Mouse (Mus musculus) urinary bladder, postnatal 25 days (tissue): ENCODE data around the gene Arhgef39.
A peak's percentile ranks its signal among the peaks of the same experiment; 100 is the strongest.

Experiments used
- DNase-seq: peaks from one replicate; pipeline ENCODE4 v3.0.0; 2022; ENCODE audit warnings: low spot score

Gene Arhgef39

GRCm38 (mm10) chr4:43478906-43479832 is 20.3 kb downstream of the Arhgef39 start:
- DNase-seq, result peak; percentile 71

GRCm38 (mm10) chr4:43478534-43478858 is 21.0 kb downstream of the Arhgef39 start:
- no peak for DNase-seq

- DNase-seq, result peak; percentile 71
Observed at GRCm38 (mm10) chr4:43477857-43478533, 21.5 kb downstream of the Arhgef39 start.

GRCm38 (mm10) chr4:43476604-43477003 is 22.9 kb downstream of the Arhgef39 start:
- no peak for DNase-seq

- no peak for DNase-seq
Observed at GRCm38 (mm10) chr4:43473636-43474035, 25.9 kb downstream of the Arhgef39 start.

GRCm38 (mm10) chr4:43470301-43470700 is 29.2 kb downstream of the Arhgef39 start:
- DNase-seq, result no peak

GRCm38 (mm10) chr4:43466872-43467271 is 32.6 kb downstream of the Arhgef39 start:
- no peak for DNase-seq

GRCm38 (mm10) chr4:43465935-43466334 is 33.6 kb downstream of the Arhgef39 start:
- DNase-seq, result no peak

- no peak for DNase-seq
Observed at GRCm38 (mm10) chr4:43463102-43463501, 36.4 kb downstream of the Arhgef39 start.

- DNase-seq, result no peak
Observed at GRCm38 (mm10) chr4:43457124-43457523, 42.4 kb downstream of the Arhgef39 start.

- DNase-seq, result no peak
Observed at GRCm38 (mm10) chr4:43456470-43456869, 43.0 kb downstream of the Arhgef39 start.

GRCm38 (mm10) chr4:43454041-43454836 is 45.3 kb downstream of the Arhgef39 start, which contains the start of gene Cd72:
Gene Cd72 (minus strand): TSS chr4:43454628.
- DNase-seq, result no peak

GRCm38 (mm10) chr4:43453413-43453812 is 46.1 kb downstream of the Arhgef39 start:
- no peak for DNase-seq

GRCm38 (mm10) chr4:43452315-43452714 is 47.2 kb downstream of the Arhgef39 start:
- no peak for DNase-seq

- no peak for DNase-seq
Observed at GRCm38 (mm10) chr4:43448554-43448953, 50.9 kb downstream of the Arhgef39 start.

- no peak for DNase-seq
Observed at GRCm38 (mm10) chr4:43447251-43447650, 52.2 kb downstream of the Arhgef39 start.
